Comparison of ENCODE assay signal across 22 mouse cellular contexts in the genomic region with DNA sequence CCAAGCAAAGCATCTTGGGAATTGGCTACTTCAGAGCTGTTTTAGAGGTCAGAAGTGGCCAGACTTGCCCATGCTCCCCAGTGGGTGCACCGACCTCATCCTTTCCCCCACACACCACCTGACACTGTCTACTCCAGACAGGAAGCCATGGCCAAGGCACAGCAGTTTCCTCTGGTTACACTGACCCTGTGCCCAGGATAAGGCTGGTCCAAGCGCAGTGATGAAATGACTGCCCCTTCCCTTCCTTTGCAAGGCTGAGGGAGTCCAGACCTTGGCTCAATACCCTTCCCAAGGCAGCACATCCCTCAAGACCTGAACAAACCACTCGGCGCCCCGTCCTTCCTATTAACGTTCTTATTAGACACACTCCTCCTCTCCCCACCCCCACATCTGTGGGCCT. TPM values are rescaled to one million over a fixed set of nuclear protein-coding genes. Genes with fewer than 3 reads are reported as not detected.
DNase-seq lines count a peak whose midpoint lies in the region; ATAC-seq lines count a peak whose summit lies in the region.
"Had no signal": no experiment of that assay in that cellular context is flagged by ENCODE, and none has a peak within 500 bp of the region (broad histone marks: within the 10 kb centered on the region; RNA-seq: fewer than 3 reads in every experiment).

No protein-coding gene starts in this region.

- H3K9ac ChIP-seq in hindbrain, embryonic 12.5 days, result no peak overlapping the region
- H3K9ac ChIP-seq: forebrain, postnatal 0 days; intestine, embryonic 15.5 days; limb, embryonic 15.5 days; liver, embryonic 13.5 days had no signal

- no peak overlapping the region for H3K4me2 ChIP-seq in hindbrain, embryonic 12.5 days (replicated peaks)
- H3K4me2 ChIP-seq: intestine, embryonic 15.5 days; limb, embryonic 15.5 days; liver, embryonic 13.5 days had no signal

- H3K36me3 ChIP-seq in hindbrain, embryonic 10.5 days, result no peaks in the 10 kb centered on the region
- H3K36me3 ChIP-seq in hindbrain, embryonic 12.5 days, result no peaks in the 10 kb centered on the region
- H3K36me3 ChIP-seq: intestine, embryonic 15.5 days; limb, embryonic 10.5 days; limb, embryonic 15.5 days; liver, embryonic 13.5 days had no signal

- H3K4me1 ChIP-seq in hindbrain, embryonic 10.5 days (replicated peaks), result peaks cover 10% of the 10 kb centered on the region
- H3K4me1 ChIP-seq in hindbrain, embryonic 12.5 days, result peaks cover 2% of the 10 kb centered on the region; the same call in 1 of the 2 replicates
- H3K4me1 ChIP-seq: intestine, embryonic 15.5 days had no signal

- no peaks in the 10 kb centered on the region for H3K9me3 ChIP-seq in hindbrain, embryonic 10.5 days
- no peaks in the 10 kb centered on the region for H3K9me3 ChIP-seq in hindbrain, embryonic 12.5 days (replicated peaks)
- H3K9me3 ChIP-seq: intestine, embryonic 15.5 days; limb, embryonic 10.5 days; limb, embryonic 15.5 days; liver, embryonic 13.5 days had no signal

- 92% methylated on average over 6 of the region's 6 CpGs for WGBS in hindbrain, embryonic 10.5 days
- WGBS in hindbrain, embryonic 12.5 days, result 93% methylated on average over 6 of the region's 6 CpGs

- peak overlapping the region; percentile 73; the same call in 1 of the 2 replicates for H3K27ac ChIP-seq in hindbrain, embryonic 10.5 days
- no peak overlapping the region for H3K27ac ChIP-seq in hindbrain, embryonic 12.5 days
- H3K27ac ChIP-seq: heart, adult 2 months; hindbrain, postnatal 0 days; intestine, embryonic 15.5 days; layer of hippocampus, adult 2 months; limb, embryonic 10.5 days; limb, embryonic 15.5 days; liver, embryonic 13.5 days; stomach, postnatal 0 days had no signal

- no peak overlapping the region for H3K4me3 ChIP-seq in hindbrain, embryonic 10.5 days
- no peak overlapping the region for H3K4me3 ChIP-seq in hindbrain, embryonic 12.5 days
- H3K4me3 ChIP-seq: heart, adult 2 months; intestine, embryonic 15.5 days; layer of hippocampus, adult 2 months; limb, embryonic 10.5 days; limb, embryonic 15.5 days; liver, embryonic 13.5 days had no signal

- H3K27me3 ChIP-seq in hindbrain, embryonic 10.5 days (ENCODE audit: insufficient read depth, poor library complexity, severe bottlenecking), result no peaks in the 10 kb centered on the region
- H3K27me3 ChIP-seq in hindbrain, embryonic 12.5 days, result no peaks in the 10 kb centered on the region
- H3K27me3 ChIP-seq: intestine, embryonic 15.5 days; limb, embryonic 15.5 days; liver, embryonic 13.5 days had no signal

- peak; percentile 49 to 67 for DNase-seq in cerebellum, postnatal 14 days
- DNase-seq in cerebellum, adult 8-10 months, result no peak
- no peak for DNase-seq in hindbrain, embryonic 10.5 days (ENCODE audit: low spot score)
- DNase-seq in MN1 (ENCODE audit: low spot score), result peak; percentile 62
- DNase-seq in adrenal gland, postnatal 14 days, result peak; percentile 58
- DNase-seq in heart, adult 9 months (ENCODE audit: low spot score in 2 of 2), result no peak
- DNase-seq in left cerebral cortex, adult 9 months (ENCODE audit: low spot score in 2 of 2), result no peak
- DNase-seq: gastrocnemius, postnatal 25 days; right cerebral cortex, postnatal 25 days; thymus, adult 18-20 months had no signal

- no peak for ATAC-seq in hindbrain, embryonic 12.5 days (ENCODE audit: low FRiP score)
- ATAC-seq: activated CD4-positive, CD25-positive, alpha-beta regulatory T cell, adult 4 months; intestine, embryonic 15.5 days had no signal

RNA-seq across cellular contexts. Expression of a gene that starts 24.9 kb away (rescaled TPM):
- 8.3 and 9.2 TPM in 2 replicates for polyA plus RNA-seq in hindbrain, embryonic 10.5 days (2016; fragmentation: Nextera tagmentation; extraction: Ambion mirVana)
- polyA plus RNA-seq in hindbrain, embryonic 12.5 days (2016; fragmentation: Nextera tagmentation; extraction: Ambion mirVana), result 5.7 and 7.1 TPM in 2 replicates
- 16.4 and 69.4 TPM in 2 replicates for total RNA-seq in adrenal gland, postnatal 14 days (2021)
- total RNA-seq: monocyte, adult 5-6 weeks had no signal

RNA-seq across cellular contexts. Expression of a gene that starts 33.6 kb away (rescaled TPM):
- polyA plus RNA-seq in hindbrain, embryonic 10.5 days (2016; fragmentation: Nextera tagmentation; extraction: Ambion mirVana), result 25.3 and 31.0 TPM in 2 replicates
- 40.2 and 43.0 TPM in 2 replicates for polyA plus RNA-seq in hindbrain, embryonic 12.5 days (2016; fragmentation: Nextera tagmentation; extraction: Ambion mirVana)
- total RNA-seq in adrenal gland, postnatal 14 days (2021), result 38.8 and 48.3 TPM in 2 replicates

Comparison
In these comparisons a context has a peak if more than half of its experiments do, and no peak if none do; other contexts are left out.
1. DNase-seq: peak in cerebellum, postnatal 14 days (2 of 2), MN1 (single experiment) and adrenal gland, postnatal 14 days (single experiment); none in cerebellum, adult 8-10 months (single experiment), hindbrain, embryonic 10.5 days (single experiment), heart, adult 9 months (0 of 2) and left cerebral cortex, adult 9 months (0 of 2).